8 mouse cellular contexts compared by ENCODE assay signal in genomic region chr2:146612522-146613288, GRCm38 (mm10).
DNase-seq lines count a peak whose midpoint lies in the region; ATAC-seq and TF ChIP-seq lines count a peak whose summit lies in the region.

No protein-coding gene starts in this region.

- WGBS in forebrain, embryonic 12.5 days = 7% methylated on average over 20 of the region's 20 CpGs
- 9% methylated on average over 20 of the region's 20 CpGs for WGBS in hindbrain, embryonic 14.5 days
- WGBS in limb, embryonic 13.5 days = 7% methylated on average over 20 of the region's 20 CpGs
- WGBS in midbrain, embryonic 13.5 days = 8% methylated on average over 20 of the region's 20 CpGs

- H3K4me3 ChIP-seq in gastrocnemius, adult 2 months = peak overlapping the region; percentile 54
- H3K4me3 ChIP-seq in forebrain, embryonic 12.5 days (replicated peaks) = peak overlapping the region; percentile 19; the same call in 1 of the 2 replicates
- no peak overlapping the region for H3K4me3 ChIP-seq in hindbrain, embryonic 14.5 days (replicated peaks; ENCODE audit: low read length)
- peak overlapping the region; percentile 32 for H3K4me3 ChIP-seq in limb, embryonic 13.5 days
- peak overlapping the region; percentile 28 for H3K4me3 ChIP-seq in midbrain, embryonic 13.5 days (replicated peaks)

- H3K27ac ChIP-seq in gastrocnemius, adult 2 months = 0 out of 2 replicates have a peak overlapping the region, but pooled peaks have one; percentile 17
- H3K27ac ChIP-seq in forebrain, embryonic 12.5 days = no peak overlapping the region
- H3K27ac ChIP-seq in hindbrain, embryonic 14.5 days = no peak overlapping the region
- no peak overlapping the region; the same call in 1 of the 2 replicates for H3K27ac ChIP-seq in limb, embryonic 13.5 days
- H3K27ac ChIP-seq in midbrain, embryonic 13.5 days = no peak overlapping the region

- no peaks in the 10 kb centered on the region for H3K36me3 ChIP-seq in forebrain, embryonic 12.5 days (replicated peaks)
- H3K36me3 ChIP-seq in hindbrain, embryonic 14.5 days (replicated peaks; ENCODE audit: control insufficient read depth, insufficient read depth) = no peaks in the 10 kb centered on the region
- H3K36me3 ChIP-seq in limb, embryonic 13.5 days = no peaks in the 10 kb centered on the region
- H3K36me3 ChIP-seq in midbrain, embryonic 13.5 days = no peaks in the 10 kb centered on the region

- H3K9me3 ChIP-seq in forebrain, embryonic 12.5 days = no peaks in the 10 kb centered on the region
- H3K9me3 ChIP-seq in hindbrain, embryonic 14.5 days (ENCODE audit: control insufficient read depth, low read length) = no peaks in the 10 kb centered on the region
- H3K9me3 ChIP-seq in limb, embryonic 13.5 days = no peaks in the 10 kb centered on the region
- no peaks in the 10 kb centered on the region for H3K9me3 ChIP-seq in midbrain, embryonic 13.5 days

- peak overlapping the region; percentile 51 for H3K4me2 ChIP-seq in forebrain, embryonic 12.5 days
- H3K4me2 ChIP-seq in hindbrain, embryonic 14.5 days (replicated peaks) = peak overlapping the region; percentile 54
- peak overlapping the region; percentile 63 for H3K4me2 ChIP-seq in limb, embryonic 13.5 days (replicated peaks)
- peak overlapping the region; percentile 55 for H3K4me2 ChIP-seq in midbrain, embryonic 13.5 days (replicated peaks)

- ATAC-seq in forebrain, embryonic 12.5 days (ENCODE audit: low FRiP score) = peak; percentile 42; the same call in 1 of the 2 replicates
- 0 out of 2 replicates have a peak, but pooled peaks have one; percentile 32 for ATAC-seq in hindbrain, embryonic 14.5 days (ENCODE audit: low FRiP score)
- peak; percentile 17; the same call in 1 of the 2 replicates for ATAC-seq in limb, embryonic 13.5 days (ENCODE audit: low FRiP score, low read depth)
- ATAC-seq in midbrain, embryonic 13.5 days = peak; percentile 47; the same call in 1 of the 2 replicates

- peak; percentile 80 for TF ChIP-seq CTCF in gastrocnemius, adult 2 months (IDR thresholded peaks at IDR 0.05)

- peak; percentile 39 for DNase-seq in gastrocnemius, adult 2 months
- no peak for DNase-seq in gastrocnemius, postnatal 25 days
- DNase-seq in c-Kit-positive CD71-negative TER-119-negative erythroid progenitor cells, embryonic 14.5 days (ENCODE audit: low read depth) = peak; percentile 34
- DNase-seq in hindbrain, embryonic 14.5 days (ENCODE audit: low spot score) = peak; percentile 77
- peak; percentile 4 to 12 for DNase-seq in spleen, postnatal 36 days (ENCODE audit: low spot score in 2 of 2)

- 0 out of 2 replicates have a peak overlapping the region, but pooled peaks have one; percentile 36 for H3K9ac ChIP-seq in forebrain, embryonic 12.5 days
- peak overlapping the region; percentile 28; the same call in 1 of the 2 replicates for H3K9ac ChIP-seq in hindbrain, embryonic 14.5 days
- no peak overlapping the region for H3K9ac ChIP-seq in limb, embryonic 13.5 days
- no peak overlapping the region; the same call in 1 of the 2 replicates for H3K9ac ChIP-seq in midbrain, embryonic 13.5 days (replicated peaks)

- intact Hi-C loops in gastrocnemius, adult 2 months (cut with DNase I) = loop anchor here (1.0 kb wide), 1 partner anchor 142 kb away; no protein-coding TSS in a partner anchor

- peaks cover 5% of the 10 kb centered on the region; the same call in 1 of the 2 replicates for H3K27me3 ChIP-seq in forebrain, embryonic 12.5 days
- 0 out of 2 replicates have a peak, but pooled peaks cover 5% of the 10 kb centered on the region for H3K27me3 ChIP-seq in hindbrain, embryonic 14.5 days (ENCODE audit: control insufficient read depth, insufficient read depth, low read length)
- H3K27me3 ChIP-seq in limb, embryonic 13.5 days = peaks cover 4% of the 10 kb centered on the region; the same call in 1 of the 2 replicates
- H3K27me3 ChIP-seq in midbrain, embryonic 13.5 days = peaks cover 11% of the 10 kb centered on the region; the same call in 1 of the 2 replicates

- H3K4me1 ChIP-seq in forebrain, embryonic 12.5 days = peaks cover 5% of the 10 kb centered on the region; the same call in 1 of the 2 replicates
- peaks cover 5% of the 10 kb centered on the region; the same call in 1 of the 2 replicates for H3K4me1 ChIP-seq in hindbrain, embryonic 14.5 days (replicated peaks; ENCODE audit: control insufficient read depth, insufficient read depth, low read length)
- H3K4me1 ChIP-seq in limb, embryonic 13.5 days = peaks cover 3% of the 10 kb centered on the region; the same call in 1 of the 2 replicates
- H3K4me1 ChIP-seq in midbrain, embryonic 13.5 days (replicated peaks) = peaks cover 5% of the 10 kb centered on the region

Comparison
In these comparisons a context has a peak if more than half of its experiments do, and no peak if none do; other contexts are left out.
1. H3K9ac ChIP-seq: peak in forebrain, embryonic 12.5 days (single experiment) and hindbrain, embryonic 14.5 days (single experiment); none in limb, embryonic 13.5 days (single experiment) and midbrain, embryonic 13.5 days (single experiment).
2. Peak in every context shown above with its lines, with median percentiles within 50 percentile points of each other: ATAC-seq and H3K4me2 ChIP-seq.